Mouse (Mus musculus): Measurements from ENCODE around the gene Tmem203.

Gene Tmem203

GRCm38 (mm10) chr2:25227406-25227805, 27.8 kb upstream of the Tmem203 start:
- no peak for TF ChIP-seq GATA4 (IDR thresholded peaks at IDR 0.05; ENCODE audit: insufficient replicate concordance, low read length)

DNA sequence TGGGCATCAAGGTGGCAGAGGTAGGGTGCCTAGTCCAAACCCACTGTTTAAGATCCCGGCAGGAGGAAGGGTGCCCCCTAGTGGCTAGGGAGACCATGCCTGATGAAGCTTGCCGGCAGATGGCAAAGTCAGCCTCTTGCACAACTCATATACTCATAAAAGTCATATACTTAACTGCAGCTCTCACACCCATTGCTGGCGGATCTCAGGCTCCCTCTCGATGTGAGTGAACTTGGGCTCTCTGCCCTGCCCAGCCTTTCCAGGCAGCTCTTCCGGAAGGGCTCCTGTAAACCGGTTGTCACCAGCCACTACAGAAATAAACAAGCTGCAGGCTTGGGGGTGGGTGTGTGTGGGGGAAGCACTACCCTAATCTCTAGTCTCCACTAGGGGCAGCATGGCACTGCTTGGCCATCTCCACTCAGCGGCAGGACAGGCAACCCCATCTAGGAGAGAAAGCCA, 26.8 kb upstream of the Tmem203 start:
- TF ChIP-seq GATA4 (IDR thresholded peaks at IDR 0.05; ENCODE audit: insufficient replicate concordance, low read length), result no peak

DNA sequence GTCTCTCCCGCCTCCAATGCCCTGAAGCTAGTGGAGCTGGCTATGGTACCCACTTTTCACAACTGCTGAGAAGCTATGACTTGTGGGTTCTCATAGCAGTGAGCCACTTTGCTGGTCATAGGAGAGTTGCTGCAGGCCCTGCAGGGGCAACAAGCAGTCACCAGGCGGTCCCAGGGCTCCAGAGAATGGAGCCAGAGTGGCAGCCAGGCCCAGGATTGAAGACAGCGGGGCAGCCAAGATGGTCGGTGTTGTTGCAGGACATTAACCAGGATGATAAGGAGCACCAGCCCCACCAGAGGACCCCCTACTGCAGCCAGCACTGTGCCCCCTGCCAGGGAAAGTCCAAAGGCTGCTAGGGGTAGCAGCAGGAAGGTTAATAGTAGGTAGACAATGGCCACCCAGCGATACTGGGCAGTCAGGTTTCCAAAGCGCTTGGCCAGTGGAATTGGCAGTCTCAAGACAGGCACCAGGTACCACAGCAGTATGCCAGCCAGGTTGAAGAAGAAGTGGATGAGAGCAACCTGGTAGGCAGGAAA, 26.2 kb upstream of the Tmem203 start:
- TF ChIP-seq GATA4 (IDR thresholded peaks at IDR 0.05; ENCODE audit: insufficient replicate concordance, low read length), result no peak

DNA sequence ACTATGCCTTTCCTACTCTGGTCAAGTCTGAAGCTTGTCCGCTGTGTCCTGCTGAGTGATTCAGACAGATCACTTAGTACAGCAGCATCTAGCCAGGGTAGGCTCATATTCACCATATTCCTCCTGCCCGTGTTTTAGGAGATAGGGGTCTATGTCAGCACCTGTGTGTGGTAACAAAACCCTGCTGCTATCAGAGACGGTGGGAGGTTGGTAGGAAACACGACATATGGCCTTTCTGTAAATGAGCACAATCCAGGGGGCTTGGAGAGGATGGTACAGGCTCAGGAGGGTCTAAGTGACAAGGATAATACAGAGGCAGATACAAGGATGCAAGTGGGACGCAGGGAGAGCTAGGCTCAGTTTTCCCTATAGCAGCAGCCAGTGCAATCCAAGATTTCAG, 25.7 kb upstream of the Tmem203 start:
- no peak for TF ChIP-seq GATA4 (IDR thresholded peaks at IDR 0.05; ENCODE audit: insufficient replicate concordance, low read length)

DNA sequence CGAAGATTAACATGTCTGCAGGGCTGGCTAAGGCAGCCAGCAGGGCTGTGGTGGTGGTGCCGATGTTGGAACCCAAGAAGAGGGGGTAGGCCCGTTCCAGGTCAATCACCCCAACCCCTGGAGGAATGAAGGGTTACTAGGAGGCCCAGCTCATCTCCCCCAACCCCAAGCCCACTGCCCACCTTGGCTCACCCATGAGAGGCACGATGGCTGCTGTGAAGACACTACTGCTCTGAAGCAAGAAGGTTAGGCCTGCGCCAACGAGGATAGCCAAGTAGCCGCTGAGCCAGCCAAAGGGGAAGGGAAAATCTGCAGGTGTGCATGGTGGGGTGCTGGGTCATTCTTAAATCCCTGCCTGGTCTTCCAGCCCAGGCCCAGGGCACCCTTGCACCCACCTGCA, 24.7 kb upstream of the Tmem203 start:
- TF ChIP-seq GATA4 (IDR thresholded peaks at IDR 0.05; ENCODE audit: insufficient replicate concordance, low read length), result no peak

GRCm38 (mm10) chr2:25231038-25231437, 24.2 kb upstream of the Tmem203 start:
- no peak for TF ChIP-seq GATA4 (IDR thresholded peaks at IDR 0.05; ENCODE audit: insufficient replicate concordance, low read length)

GRCm38 (mm10) chr2:25233421-25233820, 21.8 kb upstream of the Tmem203 start:
- no peak for TF ChIP-seq GATA4 (IDR thresholded peaks at IDR 0.05; ENCODE audit: insufficient replicate concordance, low read length)

- no peak for TF ChIP-seq GATA4 (IDR thresholded peaks at IDR 0.05; ENCODE audit: insufficient replicate concordance, low read length)
Measured at GRCm38 (mm10) chr2:25234050-25234449, 21.2 kb upstream of the Tmem203 start, which contains the start of gene Slc34a3. TSS of gene Slc34a3 (minus strand) at chr2:25234364.

DNA sequence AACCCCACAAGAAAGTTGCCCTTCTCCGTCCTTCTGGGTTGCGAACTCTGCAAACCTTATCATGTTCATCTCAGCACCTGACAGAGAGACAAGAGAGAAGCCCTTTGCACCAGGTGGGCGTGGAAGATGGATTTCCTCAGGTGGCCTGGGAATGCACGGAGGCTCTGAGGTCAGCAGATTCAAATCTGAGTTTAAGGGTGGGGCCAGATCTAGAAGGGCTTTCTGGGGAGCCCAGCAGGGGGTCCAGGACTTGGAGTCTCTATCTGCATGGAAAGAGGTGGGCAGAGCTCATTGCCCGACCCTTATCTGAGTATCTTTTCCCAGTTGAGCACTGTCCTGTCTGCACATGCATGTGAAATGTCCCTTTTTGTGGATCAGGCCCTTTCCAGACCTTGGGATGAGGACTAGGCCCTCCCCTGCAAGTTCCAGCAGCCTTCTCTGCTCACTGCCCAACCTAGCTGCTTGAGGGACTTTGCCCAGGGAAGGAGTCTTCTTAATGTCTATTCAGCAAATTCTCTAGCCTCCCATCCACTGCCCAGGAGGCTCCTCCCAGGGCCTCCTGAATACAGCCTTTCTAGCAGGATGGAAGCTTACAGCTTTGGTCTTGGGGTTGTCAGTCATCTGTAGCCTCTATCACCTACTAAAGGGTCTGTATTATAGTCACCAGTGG, 20.6 kb upstream of the Tmem203 start:
- TF ChIP-seq GATA4 (IDR thresholded peaks at IDR 0.05; ENCODE audit: insufficient replicate concordance, low read length), result no peak

DNA sequence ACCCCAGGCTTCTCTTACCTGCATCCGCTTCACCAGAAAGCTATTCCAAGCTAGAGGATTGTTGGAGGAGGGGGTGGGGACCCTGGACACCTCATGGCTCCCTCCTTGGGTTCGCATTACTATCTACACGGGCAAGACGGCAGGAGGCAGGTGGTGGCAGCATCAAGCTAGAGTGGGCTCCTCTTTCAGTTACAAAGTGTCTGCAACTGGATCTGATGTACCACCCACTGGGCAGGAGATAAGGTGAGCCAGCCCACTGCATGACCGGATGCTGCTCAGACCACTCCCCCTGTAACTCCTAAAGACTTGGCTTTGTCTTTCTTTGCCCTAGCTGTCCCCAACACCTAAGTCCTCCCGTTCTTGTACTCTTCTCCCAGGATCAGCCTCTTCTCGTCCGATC, 18.6 kb upstream of the Tmem203 start, which contains the start of gene Rnf224:
Gene Rnf224 (minus strand): TSS at position 174 of the 400 bp plus-strand sequence.
- no peak for TF ChIP-seq GATA4 (IDR thresholded peaks at IDR 0.05; ENCODE audit: insufficient replicate concordance, low read length)

DNA sequence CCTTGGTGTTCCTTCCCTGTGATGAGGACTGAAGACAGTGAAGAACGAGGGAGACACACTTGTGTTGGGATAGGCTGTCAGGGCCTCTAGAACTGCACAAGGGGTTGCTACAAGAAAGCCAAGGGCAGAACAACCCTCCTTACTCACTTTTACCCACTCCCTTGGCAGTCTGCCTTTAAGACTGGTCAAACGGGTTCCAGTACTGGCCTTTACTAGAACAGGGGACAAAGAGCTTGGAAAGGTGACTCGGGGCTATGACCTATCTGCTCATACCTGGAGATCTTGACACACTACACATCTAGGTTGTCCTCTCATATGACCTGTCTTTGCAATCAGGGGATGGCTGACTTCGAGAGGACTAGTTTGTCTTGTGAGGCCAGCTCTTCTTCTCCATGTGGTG, 17.7 kb upstream of the Tmem203 start:
- no peak for TF ChIP-seq GATA4 (IDR thresholded peaks at IDR 0.05; ENCODE audit: insufficient replicate concordance, low read length)

GRCm38 (mm10) chr2:25238106-25238505, 17.1 kb upstream of the Tmem203 start:
- no peak for TF ChIP-seq GATA4 (IDR thresholded peaks at IDR 0.05; ENCODE audit: insufficient replicate concordance, low read length)

DNA sequence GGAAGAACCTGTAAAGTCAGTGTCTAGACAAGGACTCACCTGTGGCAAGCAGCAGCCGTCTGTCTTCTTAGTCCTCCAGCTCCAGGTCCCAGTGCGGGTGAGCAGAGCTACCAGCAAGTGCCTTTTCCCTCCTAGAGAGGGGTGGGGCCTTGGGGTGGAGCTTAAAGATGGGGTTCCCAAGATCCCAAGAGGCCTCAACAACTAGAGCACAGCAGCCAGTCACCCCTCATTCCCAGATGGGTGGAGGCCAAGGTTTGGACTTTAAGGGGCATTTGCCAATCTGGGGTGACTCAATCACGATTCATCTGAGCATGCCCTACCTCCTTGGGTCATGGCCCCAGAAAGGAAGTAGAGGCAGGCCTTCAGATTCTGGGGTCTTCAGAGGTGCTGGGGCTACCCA, 15.5 kb upstream of the Tmem203 start:
- no peak for TF ChIP-seq GATA4 (IDR thresholded peaks at IDR 0.05; ENCODE audit: insufficient replicate concordance, low read length)

DNA sequence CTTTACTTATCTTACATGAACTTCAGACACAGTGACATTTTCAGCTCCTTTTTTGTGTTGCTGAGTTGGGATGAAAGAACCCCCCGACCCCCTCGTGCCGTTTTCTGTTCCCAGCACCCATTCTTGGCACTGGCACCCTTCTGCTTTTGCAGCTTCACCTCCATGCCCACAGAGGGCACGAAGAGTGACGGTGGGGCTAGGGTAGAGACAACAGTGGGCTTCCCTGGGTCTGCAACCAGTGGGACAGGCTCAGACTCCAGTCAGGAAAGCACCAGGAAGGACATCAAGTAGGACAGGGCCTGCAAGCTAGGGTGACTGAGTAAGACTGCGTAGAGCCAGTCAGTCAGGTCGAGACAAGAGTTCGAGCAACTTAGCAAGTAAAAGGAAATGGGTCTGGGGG, 14.9 kb upstream of the Tmem203 start:
- TF ChIP-seq GATA4 (IDR thresholded peaks at IDR 0.05; ENCODE audit: insufficient replicate concordance, low read length), result no peak

GRCm38 (mm10) chr2:25240723-25241437, 14.4 kb upstream of the Tmem203 start:
- TF ChIP-seq GATA4 (IDR thresholded peaks at IDR 0.05; ENCODE audit: insufficient replicate concordance, low read length), result no peak

- TF ChIP-seq GATA4 (IDR thresholded peaks at IDR 0.05; ENCODE audit: insufficient replicate concordance, low read length), result no peak
Measured at GRCm38 (mm10) chr2:25241438-25241775, 13.8 kb upstream of the Tmem203 start.

All from liver, adult (tissue).